Comparison of ENCODE assay signal across 23 mouse cellular contexts in genomic region chr12:35668716-35669115, GRCm38 (mm10).
DNase-seq lines count a peak whose midpoint lies in the region; ATAC-seq and TF ChIP-seq lines count a peak whose summit lies in the region.
"Had no signal": no experiment of that assay in that cellular context is flagged by ENCODE, and none has a peak within 500 bp of the region (broad histone marks: within the 10 kb centered on the region; RNA-seq: fewer than 3 reads in every experiment).

No protein-coding gene starts in this region.

- H3K79me2 ChIP-seq in liver, adult 2 months (ENCODE audit: control insufficient read depth, insufficient read depth, low read length): no peaks in the 10 kb centered on the region

- H3K27ac ChIP-seq in kidney, adult 2 months (ENCODE audit: insufficient read depth, low read depth, low read length): no peak overlapping the region
- H3K27ac ChIP-seq in liver, adult 2 months (replicated peaks; ENCODE audit: insufficient read depth, low read depth, low read length): no peak overlapping the region
- no peak overlapping the region for H3K27ac ChIP-seq in liver, embryonic 11.5 days (ENCODE audit: low read depth, low read length)
- no peak overlapping the region for H3K27ac ChIP-seq in liver, embryonic 16.5 days (ENCODE audit: low read length)
- no peak overlapping the region for H3K27ac ChIP-seq in liver, embryonic 12.5 days
- H3K27ac ChIP-seq: embryonic facial prominence, embryonic 13.5 days; embryonic facial prominence, embryonic 15.5 days; forebrain, embryonic 10.5 days; forebrain, embryonic 12.5 days had no signal

- H3K9ac ChIP-seq in liver, adult 2 months (ENCODE audit: low read depth, low read length): no peak overlapping the region
- no peak overlapping the region for H3K9ac ChIP-seq in liver, embryonic 11.5 days (ENCODE audit: low read depth, low read length)
- no peak overlapping the region for H3K9ac ChIP-seq in liver, embryonic 16.5 days (ENCODE audit: low read depth, low read length)
- H3K9ac ChIP-seq in liver, embryonic 12.5 days: no peak overlapping the region
- H3K9ac ChIP-seq: embryonic facial prominence, embryonic 13.5 days; embryonic facial prominence, embryonic 15.5 days; forebrain, embryonic 12.5 days had no signal

- TF ChIP-seq POLR2A in kidney, adult 2 months (IDR thresholded peaks at IDR 0.05; ENCODE audit: low read depth, low read length): no peak
- no peak for TF ChIP-seq POLR2A in liver, adult 2 months (IDR thresholded peaks at IDR 0.05; ENCODE audit: extremely low read depth, insufficient read depth, low read length)

- no peak overlapping the region for H3K4me2 ChIP-seq in liver, embryonic 11.5 days
- no peak overlapping the region for H3K4me2 ChIP-seq in liver, embryonic 16.5 days (ENCODE audit: low read depth, low read length)
- H3K4me2 ChIP-seq in liver, embryonic 12.5 days: no peak overlapping the region
- H3K4me2 ChIP-seq: embryonic facial prominence, embryonic 13.5 days; embryonic facial prominence, embryonic 15.5 days; forebrain, embryonic 12.5 days had no signal

- H3K27me3 ChIP-seq in kidney, adult 2 months (replicated peaks; ENCODE audit: control insufficient read depth, insufficient read depth, low read length): no peaks in the 10 kb centered on the region
- H3K27me3 ChIP-seq in liver, adult 2 months (ENCODE audit: control insufficient read depth, insufficient read depth, low read length): no peaks in the 10 kb centered on the region
- H3K27me3 ChIP-seq in liver, embryonic 11.5 days (replicated peaks; ENCODE audit: control insufficient read depth, insufficient read depth, low read length): no peaks in the 10 kb centered on the region
- no peaks in the 10 kb centered on the region for H3K27me3 ChIP-seq in liver, embryonic 16.5 days (ENCODE audit: control insufficient read depth, insufficient read depth, low read depth, low read length)
- H3K27me3 ChIP-seq in liver, embryonic 12.5 days (replicated peaks): no peaks in the 10 kb centered on the region
- H3K27me3 ChIP-seq: embryonic facial prominence, embryonic 13.5 days; embryonic facial prominence, embryonic 15.5 days; forebrain, embryonic 12.5 days had no signal

- H3K36me3 ChIP-seq in kidney, adult 2 months (ENCODE audit: control insufficient read depth, insufficient read depth, low read length): no peaks in the 10 kb centered on the region
- H3K36me3 ChIP-seq in liver, adult 2 months (ENCODE audit: control insufficient read depth, insufficient read depth, low read length): no peaks in the 10 kb centered on the region
- H3K36me3 ChIP-seq in liver, embryonic 11.5 days (ENCODE audit: control insufficient read depth, insufficient read depth, low read length): no peaks in the 10 kb centered on the region
- no peaks in the 10 kb centered on the region for H3K36me3 ChIP-seq in liver, embryonic 16.5 days (ENCODE audit: control insufficient read depth, insufficient read depth)
- H3K36me3 ChIP-seq in liver, embryonic 12.5 days: no peaks in the 10 kb centered on the region
- H3K36me3 ChIP-seq: embryonic facial prominence, embryonic 13.5 days; embryonic facial prominence, embryonic 15.5 days; forebrain, embryonic 10.5 days; forebrain, embryonic 12.5 days had no signal

- H3K4me1 ChIP-seq in kidney, adult 2 months (ENCODE audit: control insufficient read depth, insufficient read depth, low read length): no peaks in the 10 kb centered on the region
- H3K4me1 ChIP-seq in liver, adult 2 months (ENCODE audit: control insufficient read depth, insufficient read depth, low read length): peaks cover 14% of the 10 kb centered on the region
- H3K4me1 ChIP-seq in liver, embryonic 11.5 days (replicated peaks; ENCODE audit: control insufficient read depth, insufficient read depth, low read length): no peaks in the 10 kb centered on the region
- no peaks in the 10 kb centered on the region for H3K4me1 ChIP-seq in liver, embryonic 16.5 days (ENCODE audit: control insufficient read depth, low read depth, low read length)
- no peaks in the 10 kb centered on the region for H3K4me1 ChIP-seq in liver, embryonic 12.5 days
- H3K4me1 ChIP-seq: embryonic facial prominence, embryonic 13.5 days; embryonic facial prominence, embryonic 15.5 days; forebrain, embryonic 10.5 days; forebrain, embryonic 12.5 days had no signal

- 43% methylated on average over 1 of the region's 1 CpGs for WGBS in kidney, adult 2 months
- WGBS in liver, adult 2 months: 38% methylated on average over 1 of the region's 1 CpGs
- WGBS in liver, embryonic 11.5 days: 81% methylated on average over 1 of the region's 1 CpGs
- 69% methylated on average over 1 of the region's 1 CpGs for WGBS in liver, embryonic 16.5 days (ENCODE audit: insufficient replicate concordance)
- whole genome bisulfite sequencing in liver, embryonic 12.5 days (ENCODE audit: insufficient replicate concordance): 64% methylated on average over 1 of the region's 1 CpGs

- DNase-seq in kidney, adult 2 months: peak; percentile 45
- DNase-seq in kidney, adult 11 months: no peak
- peak; percentile 95 for DNase-seq in liver, adult 2 months (ENCODE audit: extremely low read depth, low read depth, low spot score)
- no peak for DNase-seq in liver, embryonic 11.5 days (ENCODE audit: low spot score)
- DNase-seq: adrenal gland, adult 2 months; adrenal gland, postnatal 10 days; adrenal gland, postnatal 25 days; cerebellum, adult 11 months; cerebellum, adult 18-20 months; cerebellum, adult 8-10 months; cerebellum, adult 9-11 months; cerebellum, postnatal 14 days; cerebellum, postnatal 36 days; embryo, embryonic 11 days had no signal

- no peak overlapping the region for H3K4me3 ChIP-seq in kidney, adult 2 months (ENCODE audit: insufficient read depth, low read depth, low read length)
- H3K4me3 ChIP-seq in liver, adult 2 months (ENCODE audit: insufficient read depth, low read depth, low read length): no peak overlapping the region
- no peak overlapping the region for H3K4me3 ChIP-seq in liver, embryonic 11.5 days (ENCODE audit: low read depth, low read length)
- H3K4me3 ChIP-seq in liver, embryonic 16.5 days (ENCODE audit: low read depth, low read length): no peak overlapping the region
- H3K4me3 ChIP-seq in liver, embryonic 12.5 days: no peak overlapping the region
- H3K4me3 ChIP-seq: embryonic facial prominence, embryonic 13.5 days; embryonic facial prominence, embryonic 15.5 days; erythroblast, embryonic 14.5 days; forebrain, embryonic 10.5 days; forebrain, embryonic 12.5 days had no signal

- ATAC-seq in liver, embryonic 11.5 days (replicated peaks; ENCODE audit: low FRiP score): no peak
- ATAC-seq in liver, embryonic 16.5 days (ENCODE audit: low read depth): peak; percentile 52
- no peak for ATAC-seq in liver, embryonic 12.5 days
- ATAC-seq: forebrain, embryonic 14.5 days; forebrain, embryonic 16.5 days had no signal

- no peaks in the 10 kb centered on the region for H3K9me3 ChIP-seq in liver, embryonic 11.5 days (ENCODE audit: control insufficient read depth, low read length)
- H3K9me3 ChIP-seq in liver, embryonic 16.5 days (replicated peaks; ENCODE audit: control insufficient read depth, low read length): no peaks in the 10 kb centered on the region
- no peaks in the 10 kb centered on the region for H3K9me3 ChIP-seq in liver, embryonic 12.5 days (replicated peaks)
- H3K9me3 ChIP-seq: embryonic facial prominence, embryonic 13.5 days; embryonic facial prominence, embryonic 15.5 days; forebrain, embryonic 10.5 days; forebrain, embryonic 12.5 days had no signal

- no peak for TF ChIP-seq CTCF in kidney, adult 2 months (conservative IDR thresholded peaks at IDR 0.05; ENCODE audit: insufficient read depth, insufficient read length, low read depth, low read length)
- no peak for TF ChIP-seq CTCF in liver, adult 2 months (IDR thresholded peaks at IDR 0.05; ENCODE audit: low read depth, low read length)

Comparison
In these comparisons a context has a peak if more than half of its experiments do, and no peak if none do; other contexts are left out.
1. DNase-seq: peak in kidney, adult 2 months (single experiment) and liver, adult 2 months (single experiment); none in kidney, adult 11 months (single experiment) and liver, embryonic 11.5 days (single experiment).